Mouse (Mus musculus) heart, postnatal 10 days (tissue): ENCODE results near the gene Bcl2a1d. TPM values are rescaled to one million over a fixed set of nuclear protein-coding genes. Genes with fewer than 3 reads are reported as not detected.
"Not testable (repeated sequence)": the region's sequence is repeated elsewhere in the genome, so short reads cannot be mapped to it uniquely, and the experiment has no call there.

Experiments used
- DNase-seq, 2 experiments: peaks; one replicate each; pipeline ENCODE4 v3.0.0; 2021
- intact Hi-C: fragments of 180-260 bp; cut with DNase I; formaldehyde crosslinking; loops from one replicate; pipeline ENCODE4 v1.15.1; 2025
- total RNA-seq, 2 experiments: library from RNA; stranded (reverse); gene quantifications; 2 replicates each; pipeline ENCODE4 v1.2.3; 2021

The Bcl2a1d gene
- total RNA-seq, 2 experiments from 2014 or later, result 0.52 to 0.60 TPM

GRCm38 (mm10) chr9:88706700-88707099 is 25.0 kb downstream of the Bcl2a1d start:
- DNase-seq, result no peak
- intact Hi-C loops, result no loop called here

GRCm38 (mm10) chr9:88705157-88705556 is 26.6 kb downstream of the Bcl2a1d start:
- DNase-seq, intact Hi-C loops: not testable (repeated sequence)

- intact Hi-C loops, DNase-seq: not testable (repeated sequence)
Observed at GRCm38 (mm10) chr9:88698746-88699145, 33.0 kb downstream of the Bcl2a1d start.

DNA sequence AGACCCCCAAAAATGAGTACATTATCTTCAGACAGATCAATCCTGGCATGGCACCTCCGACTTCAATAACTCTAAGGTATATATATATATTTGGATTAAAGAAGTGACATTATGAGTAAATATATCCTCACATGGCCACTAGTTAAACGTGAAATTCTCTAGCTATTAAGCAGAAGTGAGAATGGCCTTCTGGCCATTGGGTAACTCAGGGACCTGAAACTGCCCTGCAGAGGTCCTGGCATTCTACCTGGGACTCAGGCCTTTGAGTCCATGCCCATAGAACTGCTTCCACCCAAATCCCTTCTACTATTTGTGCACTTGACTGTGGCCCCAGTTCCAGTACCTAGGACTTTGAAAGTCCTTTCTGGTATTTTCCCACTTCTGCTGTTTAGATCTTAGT is 40.4 kb downstream of the Bcl2a1d start:
- DNase-seq, intact Hi-C loops: not testable (repeated sequence)

- intact Hi-C loops, result not testable (repeated sequence)
Observed at GRCm38 (mm10) chr9:88689451-88689850, 42.3 kb downstream of the Bcl2a1d start.

GRCm38 (mm10) chr9:88686719-88687118 is 45.0 kb downstream of the Bcl2a1d start:
- intact Hi-C loops, DNase-seq: not testable (repeated sequence)

More at GRCm38 (mm10) chr9:88689451-88689850, 42.3 kb downstream of the Bcl2a1d start:
- DNase-seq, result not testable (repeated sequence)

Other genes starting within 250 kb of the Bcl2a1d start
- gene Syncrip, start 249.3 kb downstream of the Bcl2a1d start, total RNA-seq, result 10 to 100 TPM; 79.1 to 80.1 TPM
- 1 to 10 TPM; 7.1 to 7.2 TPM for gene Zfp949, start 183.9 kb downstream of the Bcl2a1d start, total RNA-seq
- gene Trim43a, start 151.0 kb downstream of the Bcl2a1d start, total RNA-seq, result under 1 TPM in 1 of 2 experiments, not detected in 1; 0.15 TPM
- gene Mthfsl, start 11.6 kb downstream of the Bcl2a1d start, total RNA-seq, result 10 to 100 TPM; 17.0 to 25.2 TPM
- gene Trim43c, start 107.2 kb upstream of the Bcl2a1d start, total RNA-seq, result not detected
- not detected for gene Bcl2a1a, start 225.0 kb upstream of the Bcl2a1d start, total RNA-seq